Mouse (Mus musculus): ENCODE data around the gene Pigc. TPM values are rescaled to one million over a fixed set of nuclear protein-coding genes. Genes with fewer than 3 reads are reported as not detected.

The Pigc gene
- polyA plus RNA-seq (2012; ENCODE audit: insufficient read depth, insufficient read length, low replicate concordance, missing spikeins) = not detected in 2 replicates

DNA sequence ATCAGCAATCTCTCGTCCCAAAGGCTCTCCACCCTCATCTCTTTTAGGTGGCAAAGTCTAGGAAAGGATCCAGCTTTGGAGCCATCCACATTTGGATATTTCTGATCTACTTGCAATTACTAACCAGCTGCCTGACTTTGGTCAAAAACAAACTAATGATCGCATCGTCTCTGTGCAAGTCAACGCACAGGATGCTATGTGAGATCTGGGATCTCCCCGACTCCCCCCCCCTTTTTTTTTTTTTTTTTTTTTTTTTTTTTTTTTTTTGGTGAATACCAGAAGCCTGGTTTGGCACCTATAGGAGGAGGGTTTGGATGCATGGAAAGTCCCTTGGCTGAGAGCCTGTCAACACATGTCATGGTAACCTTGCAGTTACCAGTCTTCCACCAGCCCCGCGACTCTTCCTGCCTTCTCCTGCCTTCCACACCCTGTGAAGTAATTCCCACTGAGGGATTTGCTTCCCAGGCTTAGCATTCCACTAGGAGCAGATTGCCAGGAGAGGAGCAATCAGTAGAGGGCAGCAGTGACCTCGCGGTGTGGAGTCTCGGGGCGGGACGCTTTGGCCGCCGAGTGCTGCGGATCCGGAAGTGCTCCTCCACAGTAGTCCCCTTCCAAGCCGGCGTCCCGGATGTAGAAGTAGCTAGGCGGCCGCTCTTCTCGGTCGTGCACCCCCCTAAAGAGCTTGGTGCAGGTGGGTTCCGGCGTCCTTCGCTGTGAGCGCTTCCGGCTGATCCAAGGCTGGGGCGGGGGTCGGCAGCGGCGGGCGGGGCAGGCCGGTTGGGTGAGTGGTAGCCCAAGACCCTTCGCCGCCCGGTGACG is at the start of gene Pigc:
Gene Pigc, plus strand, starts transcription at position 598 of the 819 bp plus-strand sequence.
- 0 out of 2 replicates have a peak within 1 kb of the TSS, but pooled peaks have one; percentile 42 for H3K27ac ChIP-seq (ENCODE audit: insufficient read depth, low read depth, low read length)
- WGBS = 1% methylated on average over 38 of the region's 38 CpGs
- peaks cover 6% of the 10 kb centered on the region; the same call in 1 of the 2 replicates for H3K4me1 ChIP-seq (ENCODE audit: control insufficient read depth, insufficient read depth, low read length)
- peak within 1 kb of the TSS; percentile 67 for H3K4me3 ChIP-seq (ENCODE audit: insufficient read depth, low read depth, low read length)
- TF ChIP-seq POLR2A (IDR thresholded peaks at IDR 0.05; ENCODE audit: insufficient read depth, low read depth, low read length) = peak; percentile 37; the same call in 1 of the 2 replicates
- peak; percentile 52 for TF ChIP-seq CTCF (IDR thresholded peaks at IDR 0.05; ENCODE audit: insufficient read depth, low read depth, low read length)

DNA sequence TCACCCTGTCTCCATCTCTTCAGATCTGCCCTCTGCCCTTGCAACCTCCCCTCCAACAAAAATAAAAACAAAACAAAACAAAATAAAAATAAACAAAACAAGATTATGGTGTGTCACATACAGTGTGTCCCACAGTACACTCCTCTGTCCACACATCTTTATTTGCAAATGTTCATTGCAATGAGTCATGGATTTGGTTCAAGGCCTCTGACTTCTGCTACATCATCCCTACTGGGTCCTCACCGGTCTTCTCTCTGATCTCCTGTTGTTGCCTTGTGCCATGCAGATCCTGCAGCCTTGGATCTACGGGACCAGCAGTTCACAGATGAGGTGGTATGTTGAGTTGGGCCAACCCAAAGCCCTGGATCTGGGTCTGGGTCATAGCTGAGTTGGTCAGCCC is 49.4 kb upstream of the Pigc start:
- H3K27ac ChIP-seq (ENCODE audit: insufficient read depth, low read depth, low read length) = no peak overlapping the region
- whole genome bisulfite sequencing = 97% methylated on average over 2 of the region's 2 CpGs
- no peak overlapping the region for H3K4me3 ChIP-seq (ENCODE audit: insufficient read depth, low read depth, low read length)
- H3K4me1 ChIP-seq (ENCODE audit: control insufficient read depth, insufficient read depth, low read length) = no peaks in the 10 kb centered on the region
- no peak for TF ChIP-seq CTCF (IDR thresholded peaks at IDR 0.05; ENCODE audit: insufficient read depth, low read depth, low read length)
- TF ChIP-seq POLR2A (IDR thresholded peaks at IDR 0.05; ENCODE audit: insufficient read depth, low read depth, low read length) = no peak

DNA sequence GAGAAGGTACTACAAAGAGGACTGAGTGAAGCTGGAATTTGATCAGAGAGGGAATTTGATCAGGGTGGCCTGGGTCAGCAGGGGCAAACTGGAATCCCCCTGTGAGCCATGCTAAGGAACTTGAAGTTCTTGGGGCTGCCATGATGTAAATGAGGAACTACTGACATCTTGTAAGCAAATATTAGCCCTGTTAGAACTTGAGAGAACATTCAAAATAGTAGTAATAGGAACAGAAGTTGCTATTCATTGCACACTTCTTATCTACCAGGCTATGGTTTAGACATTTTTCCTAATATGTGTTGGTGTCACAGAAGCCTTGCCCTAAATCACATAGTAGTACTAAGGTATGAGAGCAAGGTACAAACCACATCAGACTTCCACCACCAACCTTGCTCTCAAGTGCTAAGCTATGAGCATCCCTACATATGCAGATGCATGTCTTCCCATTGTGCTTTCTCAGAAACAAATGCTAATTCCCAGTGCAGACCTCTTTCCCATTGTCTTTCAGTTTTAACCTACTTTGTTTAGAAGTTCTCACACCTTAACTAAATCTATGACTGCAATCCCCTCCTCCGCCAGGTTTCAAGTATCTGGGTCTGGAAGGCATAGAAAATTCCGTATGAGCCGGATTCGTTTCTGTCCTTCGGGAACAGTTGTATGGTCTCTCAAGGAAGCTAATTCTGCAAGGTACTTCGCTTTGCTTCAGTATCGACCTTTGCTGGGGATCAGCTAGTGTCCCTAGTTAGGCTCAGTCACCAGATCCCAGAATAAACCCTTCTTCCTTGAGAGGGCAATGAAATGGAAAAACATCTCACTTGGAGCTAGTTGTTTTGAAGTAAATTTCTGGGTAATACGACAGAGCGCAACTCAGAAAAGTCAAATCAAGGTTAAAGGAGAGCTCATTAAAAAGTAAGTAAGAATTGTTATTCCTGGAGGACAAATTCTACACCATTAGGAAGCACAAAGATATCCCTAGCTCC is 48.2 kb upstream of the Pigc start:
- H3K4me3 ChIP-seq (ENCODE audit: insufficient read depth, low read depth, low read length) = no peak overlapping the region
- TF ChIP-seq CTCF (IDR thresholded peaks at IDR 0.05; ENCODE audit: insufficient read depth, low read depth, low read length) (no peak), POLR2A (IDR thresholded peaks at IDR 0.05; ENCODE audit: insufficient read depth, low read depth, low read length) (no peak)
- WGBS = 92% methylated on average over 9 of the region's 9 CpGs
- no peaks in the 10 kb centered on the region for H3K4me1 ChIP-seq (ENCODE audit: control insufficient read depth, insufficient read depth, low read length)
- no peak overlapping the region for H3K27ac ChIP-seq (ENCODE audit: insufficient read depth, low read depth, low read length)

DNA sequence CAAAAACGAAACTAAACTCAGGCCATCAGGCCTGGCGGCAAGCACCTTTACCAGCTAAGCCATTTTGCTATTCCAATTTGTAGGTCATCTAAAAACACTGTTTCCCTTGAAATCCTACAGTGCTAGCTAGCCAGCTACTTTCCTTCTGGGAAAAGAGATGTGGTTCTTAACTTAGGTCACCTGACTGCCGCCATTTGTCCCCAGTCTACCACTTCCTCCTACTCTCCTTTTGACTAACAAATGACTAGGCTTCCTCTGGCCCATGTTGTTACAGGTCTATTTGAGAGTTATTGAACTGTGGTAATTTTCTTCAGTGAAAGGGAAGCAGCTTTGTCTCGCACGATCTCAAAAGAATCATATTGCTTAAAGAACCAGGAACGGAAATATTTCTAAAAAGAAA is 47.1 kb upstream of the Pigc start:
- H3K4me1 ChIP-seq (ENCODE audit: control insufficient read depth, insufficient read depth, low read length) = no peaks in the 10 kb centered on the region
- H3K27ac ChIP-seq (ENCODE audit: insufficient read depth, low read depth, low read length) = no peak overlapping the region
- H3K4me3 ChIP-seq (ENCODE audit: insufficient read depth, low read depth, low read length) = no peak overlapping the region
- TF ChIP-seq POLR2A (IDR thresholded peaks at IDR 0.05; ENCODE audit: insufficient read depth, low read depth, low read length) = no peak
- no peak for TF ChIP-seq CTCF (IDR thresholded peaks at IDR 0.05; ENCODE audit: insufficient read depth, low read depth, low read length)
- WGBS = 66% methylated on average over 6 of the region's 6 CpGs

DNA sequence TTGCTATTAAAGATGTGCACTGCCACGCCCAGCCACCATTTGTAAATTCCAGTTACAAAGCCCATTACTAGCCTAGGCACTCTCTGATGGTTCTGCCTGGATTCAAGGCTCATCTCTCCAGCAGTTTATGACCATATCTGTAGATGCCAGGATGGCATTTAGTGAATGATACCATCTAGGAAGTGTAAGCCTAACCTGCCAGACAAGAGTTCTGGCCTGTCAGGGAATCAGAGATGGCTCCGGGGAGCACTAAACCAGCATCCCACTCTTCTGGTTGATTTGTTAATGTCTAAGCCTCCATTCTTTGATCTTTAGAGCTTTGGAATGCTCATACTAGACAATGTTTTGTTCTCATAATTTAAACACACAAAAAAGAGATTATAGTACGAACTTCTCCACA is 44.7 kb upstream of the Pigc start:
- no peaks in the 10 kb centered on the region for H3K4me1 ChIP-seq (ENCODE audit: control insufficient read depth, insufficient read depth, low read length)
- 74% methylated on average over 3 of the region's 3 CpGs for WGBS
- TF ChIP-seq CTCF (IDR thresholded peaks at IDR 0.05; ENCODE audit: insufficient read depth, low read depth, low read length) (no peak), POLR2A (IDR thresholded peaks at IDR 0.05; ENCODE audit: insufficient read depth, low read depth, low read length) (no peak)
- H3K4me3 ChIP-seq (ENCODE audit: insufficient read depth, low read depth, low read length) = no peak overlapping the region
- H3K27ac ChIP-seq (ENCODE audit: insufficient read depth, low read depth, low read length) = no peak overlapping the region

DNA sequence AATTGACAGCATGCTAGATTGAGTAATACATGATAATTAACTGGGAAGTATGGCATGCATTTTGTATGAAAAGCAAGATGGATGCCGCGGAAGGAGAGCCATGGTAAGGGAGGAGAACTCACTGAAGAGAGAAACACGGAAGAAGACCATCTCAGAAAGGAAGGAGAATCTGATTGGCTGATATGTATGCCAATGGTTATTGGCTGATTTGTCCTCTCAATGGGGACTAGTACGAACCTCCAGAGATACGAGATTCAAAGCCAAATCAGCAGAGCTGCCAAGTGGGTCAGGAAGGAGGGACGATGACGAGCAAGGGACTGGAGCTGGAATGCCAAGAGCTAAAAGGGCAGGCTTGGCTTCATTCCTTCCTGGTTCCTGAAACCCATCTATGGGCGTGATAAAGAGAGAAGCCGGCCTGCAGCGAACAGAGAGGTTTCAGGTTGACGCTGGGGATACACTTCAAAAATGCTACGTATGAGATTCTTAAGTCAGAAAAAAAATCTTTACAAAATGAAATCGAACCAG is 43.6 kb upstream of the Pigc start:
- 70% methylated on average over 13 of the region's 13 CpGs for WGBS
- H3K27ac ChIP-seq (ENCODE audit: insufficient read depth, low read depth, low read length) = no peak overlapping the region

DNA sequence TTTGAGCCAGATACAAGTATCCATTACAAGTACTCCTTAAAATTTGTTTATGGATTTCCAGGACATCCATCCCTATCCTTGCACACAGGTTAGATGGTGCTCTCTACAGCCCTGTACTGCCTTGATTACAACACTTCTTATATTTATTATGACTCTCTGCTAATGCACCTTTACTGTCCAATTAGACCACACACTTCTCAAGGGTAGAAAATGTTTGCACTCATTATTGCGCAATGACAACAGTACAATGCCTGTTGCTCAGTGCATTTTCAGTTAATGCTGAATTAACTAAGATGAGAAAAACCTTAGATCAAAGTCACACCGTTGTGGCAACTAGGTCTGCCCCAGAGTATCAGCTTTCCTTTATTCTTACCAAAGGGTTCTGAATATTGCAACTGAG is 41.0 kb upstream of the Pigc start:
- 81% methylated on average over 2 of the region's 2 CpGs for WGBS

More for the DNA sequence above, 43.6 kb upstream of the Pigc start:
- Histone ChIP-seq H3K4me3 (ENCODE audit: insufficient read depth, low read depth, low read length) (no peak overlapping the region), H3K4me1 (ENCODE audit: control insufficient read depth, insufficient read depth, low read length) (no peaks in the 10 kb centered on the region)
- no peak for TF ChIP-seq POLR2A (IDR thresholded peaks at IDR 0.05; ENCODE audit: insufficient read depth, low read depth, low read length)
- no peak for TF ChIP-seq CTCF (IDR thresholded peaks at IDR 0.05; ENCODE audit: insufficient read depth, low read depth, low read length)

DNA sequence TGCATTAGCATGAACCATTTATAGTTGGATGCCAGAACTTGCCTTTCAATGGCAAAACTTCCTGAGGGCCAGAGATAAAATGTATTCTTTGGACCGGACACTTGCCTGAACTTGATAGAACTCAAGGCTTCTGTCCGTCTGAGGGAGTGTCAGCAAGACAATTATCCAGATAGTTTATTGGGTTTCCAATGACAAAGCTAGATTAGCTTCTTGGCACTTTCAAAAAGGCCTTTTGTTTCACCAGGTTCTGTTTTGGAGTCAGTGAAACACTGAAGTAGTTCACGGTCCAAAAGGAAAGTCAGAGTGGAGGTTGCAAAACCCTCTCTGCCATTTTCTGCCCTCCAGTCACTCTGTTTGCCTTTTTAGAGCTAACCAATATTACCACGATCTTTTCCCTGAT is 37.7 kb upstream of the Pigc start:
- H3K27ac ChIP-seq (ENCODE audit: insufficient read depth, low read depth, low read length) = no peak overlapping the region
- TF ChIP-seq POLR2A (IDR thresholded peaks at IDR 0.05; ENCODE audit: insufficient read depth, low read depth, low read length) (no peak), CTCF (IDR thresholded peaks at IDR 0.05; ENCODE audit: insufficient read depth, low read depth, low read length) (no peak)
- no peak overlapping the region for H3K4me3 ChIP-seq (ENCODE audit: insufficient read depth, low read depth, low read length)
- peaks cover 2% of the 10 kb centered on the region; the same call in 1 of the 2 replicates for H3K4me1 ChIP-seq (ENCODE audit: control insufficient read depth, insufficient read depth, low read length)
- 55% methylated on average over 4 of the region's 4 CpGs for WGBS

More for the DNA sequence above, 41.0 kb upstream of the Pigc start:
- Histone ChIP-seq H3K4me3 (ENCODE audit: insufficient read depth, low read depth, low read length) (no peak overlapping the region), H3K4me1 (ENCODE audit: control insufficient read depth, insufficient read depth, low read length) (peaks cover 2% of the 10 kb centered on the region; the same call in 1 of the 2 replicates), H3K27ac (ENCODE audit: insufficient read depth, low read depth, low read length) (no peak overlapping the region)
- TF ChIP-seq CTCF (IDR thresholded peaks at IDR 0.05; ENCODE audit: insufficient read depth, low read depth, low read length) (no peak), POLR2A (IDR thresholded peaks at IDR 0.05; ENCODE audit: insufficient read depth, low read depth, low read length) (no peak)
